Mouse (Mus musculus) brain, embryonic 18.5 days (tissue): ENCODE data around the gene A430078G23Rik.

Experiments
- DNase-seq: peaks from one replicate; pipeline ENCODE4 v3.0.0-alpha.2; 2012; ENCODE audit warnings: low read depth, low spot score

A430078G23Rik gene

DNA sequence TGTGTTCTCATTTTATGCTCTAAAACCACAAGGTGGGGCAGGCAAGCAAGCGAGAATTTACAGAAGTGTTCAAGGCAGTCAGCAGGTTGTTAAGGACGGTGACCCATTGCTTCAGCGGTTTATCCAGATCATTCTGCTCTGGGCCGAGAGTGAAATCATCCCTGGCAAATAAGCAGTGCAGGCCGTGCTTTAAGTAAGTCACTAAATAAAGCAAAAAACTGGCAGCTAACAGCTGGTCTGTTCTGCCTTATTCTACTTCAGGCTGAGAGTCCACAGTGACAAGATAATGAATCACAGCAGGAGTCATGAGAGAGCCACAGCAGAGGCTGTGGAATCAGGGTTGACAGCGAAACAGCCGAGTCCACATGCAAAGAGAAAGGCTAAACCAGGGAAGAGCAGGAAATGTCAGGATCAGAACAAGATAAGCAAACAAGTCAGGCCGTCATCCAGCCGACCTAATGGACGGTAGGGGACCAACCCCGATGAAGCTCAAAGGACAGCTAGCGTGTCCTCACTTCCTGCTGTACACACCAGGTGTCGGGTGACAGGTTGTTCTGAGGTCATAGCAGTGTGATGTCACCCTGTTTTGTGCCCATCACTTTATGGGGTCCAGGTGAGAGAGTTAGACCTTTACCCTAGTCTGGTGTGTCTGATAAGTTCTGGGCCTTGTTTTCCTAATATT, 4.9 kb upstream of the A430078G23Rik start:
- no peak for DNase-seq

DNA sequence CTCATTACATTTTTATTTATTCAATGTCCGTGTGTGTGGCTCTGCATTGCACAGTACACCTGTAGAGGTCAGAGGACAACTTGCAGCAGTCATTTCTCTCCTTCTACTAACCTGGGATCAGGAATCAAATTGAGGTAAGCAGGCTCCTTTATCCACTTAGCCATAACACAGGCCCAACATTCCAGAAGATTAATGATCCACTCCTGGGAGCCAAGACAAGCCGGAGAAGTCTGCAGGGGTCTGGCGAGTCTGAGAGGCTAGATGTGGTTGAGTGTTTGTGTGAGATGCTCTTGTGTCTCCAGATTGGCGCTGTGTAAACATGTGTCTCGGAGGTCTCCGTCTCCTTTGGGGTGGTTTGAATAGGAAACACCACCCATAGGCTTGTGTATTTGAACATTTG, 2.5 kb upstream of the A430078G23Rik start:
- no peak for DNase-seq

DNA sequence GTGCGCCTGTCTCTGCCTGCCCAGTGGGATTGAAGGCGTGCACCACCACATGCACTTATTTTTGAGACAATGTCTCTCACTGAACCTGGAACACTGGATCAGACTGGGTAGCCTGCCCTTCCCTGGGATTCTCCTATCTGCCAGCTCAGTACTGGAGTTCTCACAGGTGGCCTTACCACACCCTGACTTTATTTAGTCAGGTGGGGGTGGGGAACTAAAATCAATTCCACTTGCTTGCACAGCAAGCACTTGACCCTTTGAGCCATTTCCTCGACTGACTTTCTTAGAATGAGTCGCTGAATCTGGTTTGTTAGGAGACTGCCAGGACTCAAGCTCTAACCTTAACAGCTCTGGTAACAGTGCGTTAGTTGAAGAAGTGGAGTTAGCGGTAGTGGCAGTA, 500 bp upstream of the A430078G23Rik start:
- DNase-seq: no peak

DNA sequence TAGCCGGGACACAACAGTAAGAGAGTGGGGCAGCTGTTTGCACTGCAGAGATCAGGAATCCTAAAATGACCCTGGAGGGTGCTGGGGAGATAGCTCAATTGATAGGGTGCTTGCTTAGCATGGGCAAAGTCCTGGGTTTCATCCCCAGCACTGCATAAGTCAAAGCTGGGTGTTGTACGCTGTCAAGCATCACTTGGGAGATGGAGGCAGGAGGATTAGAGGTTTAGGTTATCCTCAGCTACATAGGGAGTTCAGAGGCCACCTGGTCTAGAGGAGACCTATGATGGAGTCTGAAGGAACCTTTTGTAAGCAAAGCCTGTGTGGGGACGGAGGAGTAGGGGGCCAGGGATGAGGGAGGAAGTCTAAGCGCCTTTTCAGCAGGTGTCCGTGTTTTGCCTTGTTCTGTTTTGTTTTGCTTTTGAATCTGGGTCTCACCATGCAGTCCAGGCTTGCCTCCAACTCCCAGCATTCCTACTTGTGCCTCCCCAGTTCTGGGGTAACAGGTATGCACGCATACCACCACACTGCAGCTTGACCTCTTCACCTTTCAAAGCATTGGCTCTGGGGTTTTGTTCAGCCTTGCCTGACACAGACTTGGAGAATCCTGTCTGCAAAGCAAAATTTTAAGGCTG, 712 bp downstream of the A430078G23Rik start:
- no peak for DNase-seq

DNA sequence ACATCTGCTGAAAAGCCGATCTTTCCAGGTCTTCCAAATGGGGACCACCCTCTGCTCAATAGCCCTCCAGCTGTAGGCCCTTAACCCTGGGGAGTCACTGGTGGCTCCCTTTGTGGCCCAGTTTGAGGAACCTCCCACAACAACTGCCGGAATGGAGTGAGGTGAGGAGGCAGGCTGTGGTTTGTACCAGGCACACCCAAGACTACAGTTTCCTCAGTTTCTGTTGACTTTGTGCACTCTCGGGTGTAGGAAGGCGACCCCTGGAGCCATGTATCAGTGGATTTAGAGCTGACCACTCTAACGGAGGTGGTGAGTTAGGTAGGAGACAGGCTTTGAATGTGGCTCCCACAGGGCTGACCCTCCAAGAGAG, 1.2 kb downstream of the A430078G23Rik start:
- DNase-seq: no peak

DNA sequence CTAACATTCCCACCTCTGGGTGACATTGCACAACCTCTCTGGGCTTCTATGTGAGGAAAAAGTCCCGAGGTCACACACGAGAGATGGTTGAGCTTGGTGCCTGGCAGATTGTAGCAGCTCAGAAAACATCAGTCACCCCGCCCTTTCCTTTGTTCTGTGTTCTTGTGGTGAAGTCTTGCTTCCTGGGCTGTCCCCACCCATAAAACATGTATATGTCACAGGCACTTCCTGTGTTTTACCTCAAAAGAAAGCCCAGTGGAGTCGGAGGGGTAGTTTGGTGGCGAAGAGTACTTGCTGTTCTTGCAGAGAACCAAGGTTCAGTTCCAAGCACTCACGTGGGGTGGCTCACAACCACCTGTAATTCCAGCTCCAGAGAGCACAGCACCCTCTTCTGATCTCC, 2.4 kb downstream of the A430078G23Rik start:
- no peak for DNase-seq

DNA sequence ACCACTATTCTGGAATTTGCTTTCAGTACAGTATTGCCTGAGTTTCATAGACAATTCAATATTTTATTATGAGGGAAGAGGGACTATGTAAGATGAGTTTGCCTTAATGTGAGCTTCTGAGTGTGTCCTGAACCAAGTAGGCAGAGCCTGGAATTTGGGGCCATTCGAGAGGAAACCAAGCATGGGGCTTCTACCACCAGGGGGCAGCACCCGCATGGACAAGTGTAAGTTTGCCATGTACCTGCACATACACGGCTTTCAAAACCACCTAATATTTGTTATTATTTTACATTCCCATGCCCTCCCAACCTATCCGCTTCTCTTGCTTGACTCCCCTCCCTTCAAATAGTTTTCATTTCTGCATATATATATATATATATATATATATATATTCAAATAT, 4.8 kb downstream of the A430078G23Rik start:
- no peak for DNase-seq

DNA sequence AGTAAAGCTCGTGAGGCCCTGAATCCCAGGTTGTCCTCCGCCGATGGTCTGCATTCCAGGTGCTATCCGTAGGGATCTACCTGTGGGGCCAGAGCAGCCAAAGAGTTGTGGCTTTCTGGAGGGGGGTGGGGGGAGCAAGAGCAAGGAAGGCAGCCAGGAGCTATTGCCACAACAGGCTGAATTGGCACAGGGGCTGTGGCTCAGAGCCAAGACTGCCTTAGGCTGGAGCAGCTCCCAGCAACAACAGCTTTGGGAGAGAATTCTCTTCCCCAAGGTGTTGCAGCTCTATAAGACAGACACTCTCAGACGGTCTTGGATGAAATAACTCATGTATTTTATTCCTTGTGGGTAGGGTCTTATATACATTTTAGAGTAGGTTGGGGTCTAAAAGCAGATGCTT, 13.9 kb downstream of the A430078G23Rik start:
- no peak for DNase-seq

DNA sequence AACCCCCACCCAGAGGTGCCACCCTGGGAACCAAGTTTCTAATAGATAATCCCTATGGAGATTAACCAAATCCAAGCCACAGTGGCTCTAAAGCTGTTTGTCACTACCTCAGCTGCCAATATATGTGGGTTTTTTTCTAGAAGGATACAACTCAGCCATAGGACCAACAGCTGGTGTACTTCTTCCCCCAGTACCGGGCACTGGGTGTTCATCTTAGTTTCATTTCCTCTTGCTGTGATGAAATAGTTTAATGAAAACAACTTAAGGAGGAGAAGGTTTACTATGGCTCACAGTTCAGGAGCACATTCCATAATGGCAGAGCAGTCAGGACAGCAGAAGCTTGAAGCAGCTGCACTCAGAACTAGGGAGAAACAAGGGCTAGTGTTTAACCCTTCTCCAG, 14.9 kb downstream of the A430078G23Rik start:
- DNase-seq: no peak

DNA sequence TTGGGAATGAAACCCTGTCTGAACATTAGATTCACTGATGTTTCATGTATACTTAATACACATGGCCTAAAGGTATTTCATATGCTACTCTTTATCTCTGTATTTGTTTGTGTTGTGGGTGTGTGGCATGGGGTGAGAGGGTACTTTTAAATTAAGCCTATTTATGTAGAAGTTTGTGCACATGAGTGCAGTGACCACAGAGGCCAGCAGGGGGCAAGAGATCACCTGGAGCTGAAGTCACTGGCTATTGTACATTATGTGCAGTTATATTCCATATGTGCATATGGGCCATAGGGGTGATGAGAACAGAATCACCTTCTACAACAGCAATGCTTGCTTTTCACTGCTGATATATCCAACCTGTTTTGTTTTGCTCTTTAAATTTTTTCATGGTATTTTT, 22.5 kb downstream of the A430078G23Rik start:
- DNase-seq: no peak

DNA sequence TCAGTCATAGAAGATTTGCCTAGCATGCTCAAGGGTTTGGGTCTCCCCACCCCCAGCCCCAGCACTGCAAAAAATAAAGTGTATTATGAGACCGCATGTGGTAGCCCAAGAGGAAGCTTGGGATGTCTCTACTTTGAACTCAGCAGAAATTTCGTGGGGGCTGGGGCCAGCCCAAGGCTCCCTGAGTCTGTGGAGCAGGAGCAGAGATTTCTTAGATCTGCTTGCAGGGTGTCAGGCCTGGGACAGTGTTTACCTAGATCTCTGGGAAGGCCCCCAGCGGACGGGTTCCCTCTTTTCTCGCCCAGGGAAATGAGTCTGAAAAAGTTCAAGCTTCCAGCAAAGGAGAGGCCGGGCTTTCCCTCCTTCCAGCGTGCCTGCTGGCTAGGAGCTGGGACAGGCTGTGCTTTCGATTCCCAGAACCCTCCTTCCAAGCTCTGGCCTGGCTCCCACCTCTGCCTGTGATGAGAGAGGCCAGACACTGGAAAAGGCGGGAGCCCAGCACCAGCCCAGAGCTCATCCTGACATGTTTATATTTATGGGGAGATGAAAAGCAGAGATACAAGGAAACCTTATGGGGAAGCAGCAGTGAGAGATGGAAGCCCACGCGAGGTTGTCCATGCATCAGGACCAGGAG, 23.5 kb downstream of the A430078G23Rik start:
- no peak for DNase-seq

DNA sequence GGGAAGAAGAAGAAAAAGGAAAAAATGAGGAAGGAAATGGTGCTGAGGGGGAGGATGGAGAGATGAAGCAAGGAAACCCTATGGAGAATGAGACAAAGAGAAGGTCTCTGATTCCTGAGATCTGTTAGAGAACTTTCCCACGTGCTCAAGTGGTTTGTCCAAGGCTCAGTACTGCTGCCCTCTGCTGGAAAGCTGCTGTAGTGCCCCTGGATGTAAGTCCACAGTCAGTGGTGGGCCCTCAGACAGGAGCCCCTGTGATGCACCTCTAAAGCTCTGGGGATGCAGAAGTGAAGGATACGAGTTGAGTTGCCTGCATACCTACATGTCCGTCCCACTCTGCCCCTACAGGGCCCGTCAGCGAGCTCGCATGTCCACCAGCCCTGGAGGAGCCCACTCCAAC, 34.1 kb downstream of the A430078G23Rik start:
- DNase-seq: no peak

DNA sequence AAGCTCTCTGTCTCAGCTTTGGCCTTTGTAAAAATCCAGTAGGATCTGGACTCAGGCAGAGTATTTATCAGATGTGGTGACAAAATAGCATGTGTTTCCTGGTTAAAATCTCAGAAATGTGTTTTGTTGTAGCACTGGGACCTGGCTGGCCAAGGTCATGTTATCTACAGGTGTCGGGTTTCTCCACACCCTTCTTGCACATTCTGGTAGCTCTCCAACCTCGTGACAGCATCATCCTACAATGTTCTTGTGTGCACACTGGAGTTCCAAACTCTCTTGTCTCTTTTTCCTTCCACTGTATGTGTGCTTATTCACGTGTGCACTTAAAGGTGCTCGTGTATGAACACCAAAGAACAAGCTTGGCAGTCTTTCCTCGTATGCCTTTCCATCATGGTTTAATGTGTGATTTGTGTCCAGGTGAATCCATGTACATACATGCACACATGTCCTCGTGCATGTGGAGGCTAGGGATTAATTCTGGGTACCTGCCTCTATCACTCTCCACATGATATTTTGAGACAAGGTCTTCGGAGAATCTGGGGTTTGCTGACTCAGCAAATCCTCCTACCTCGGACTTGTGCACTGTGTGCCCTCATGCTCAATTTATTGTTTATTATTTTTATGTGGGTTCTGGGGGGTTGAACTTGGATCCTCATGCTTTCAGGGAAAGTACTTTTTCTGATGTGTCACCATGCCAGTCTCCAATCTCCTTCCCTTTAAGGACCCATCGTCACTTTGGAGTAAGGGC, 35.5 kb downstream of the A430078G23Rik start:
- DNase-seq: no peak

DNA sequence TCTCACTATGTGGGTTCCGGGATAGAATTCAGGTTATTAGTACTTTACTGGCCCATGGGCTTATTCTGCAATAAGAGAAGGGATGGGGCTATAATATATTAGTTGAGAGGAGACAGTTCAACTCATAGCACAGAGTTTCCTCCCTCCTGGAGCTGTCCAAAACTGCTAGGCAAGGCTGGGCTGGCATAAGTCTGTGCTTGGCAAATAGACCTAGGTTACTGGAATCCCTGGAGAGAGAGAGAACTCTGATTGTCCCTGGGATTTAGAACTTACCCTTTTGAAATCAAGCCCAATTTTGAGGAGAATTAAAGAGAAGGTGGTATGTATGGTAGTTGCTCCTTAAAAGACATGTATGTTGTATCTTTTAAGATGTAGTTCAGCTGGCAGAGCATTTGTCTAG, 36.3 kb downstream of the A430078G23Rik start:
- no peak for DNase-seq

DNA sequence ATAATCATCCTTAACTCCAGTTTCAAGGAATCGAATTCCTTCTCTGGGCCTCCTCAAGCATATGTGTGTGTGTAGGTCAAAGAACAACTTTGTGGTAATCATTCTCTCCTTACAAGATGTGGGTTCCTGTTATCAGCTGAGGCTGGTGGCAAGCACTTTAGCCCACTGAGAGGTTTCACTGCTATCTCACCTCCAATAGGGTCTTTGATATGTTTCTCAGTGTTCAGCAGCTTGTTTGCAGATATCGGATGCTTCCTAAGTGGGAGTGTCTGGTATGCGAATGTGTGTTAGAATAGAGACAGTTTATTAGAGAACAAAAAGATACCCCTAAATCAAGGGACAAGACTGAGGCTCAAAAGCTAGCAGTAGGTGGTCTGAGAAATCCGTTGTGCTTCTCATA, 39.1 kb downstream of the A430078G23Rik start:
- DNase-seq: no peak

DNA sequence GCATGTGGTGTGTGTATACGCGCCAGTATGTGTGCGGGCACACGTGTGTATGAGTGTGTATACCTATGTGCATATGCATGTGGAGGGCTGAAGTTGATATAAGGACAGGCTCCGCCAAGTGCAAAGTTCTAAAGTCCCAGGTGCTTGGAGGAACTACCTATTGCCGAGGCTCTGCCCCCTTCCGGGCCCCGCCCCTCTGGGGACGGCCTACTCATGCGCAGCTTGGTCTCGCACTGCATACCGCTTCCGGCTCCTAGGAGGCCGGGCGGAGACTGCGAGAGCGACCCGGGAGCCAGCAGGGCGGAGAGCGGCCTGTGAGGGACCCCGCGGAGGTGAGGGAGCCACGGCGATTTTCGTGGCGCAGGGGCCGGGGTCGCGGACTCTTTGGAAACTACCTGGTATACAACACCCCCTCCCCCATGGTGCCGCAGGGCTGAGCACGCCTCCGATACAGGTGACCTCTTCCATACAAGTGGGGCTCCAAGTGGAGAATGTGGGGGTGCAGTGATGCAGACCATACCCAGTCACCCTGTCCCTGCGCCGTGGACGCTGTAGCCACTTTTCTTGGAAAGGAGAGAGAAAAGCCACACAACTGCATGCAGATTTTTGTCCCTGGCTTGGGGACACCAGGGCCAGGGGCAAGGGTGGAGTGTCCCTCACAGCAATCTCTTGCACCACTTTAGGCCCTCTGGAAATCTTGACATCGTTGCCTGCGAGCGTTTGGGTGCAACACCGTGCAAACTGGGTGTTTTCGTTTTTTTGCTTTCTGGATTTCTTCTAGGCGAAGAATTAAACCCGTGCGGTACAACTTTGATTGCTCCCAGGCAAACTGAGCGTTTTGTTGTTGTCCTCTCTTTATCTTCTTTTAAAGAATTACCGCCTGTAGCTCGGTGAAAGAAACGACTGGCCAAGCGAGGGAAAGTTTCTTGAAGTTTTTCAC, 39.8 kb downstream of the A430078G23Rik start, which contains the start of gene Arhgef18:
TSS of gene Arhgef18 (plus strand) at position 236 of the 940 bp plus-strand sequence.
- DNase-seq: peak; percentile 67

DNA sequence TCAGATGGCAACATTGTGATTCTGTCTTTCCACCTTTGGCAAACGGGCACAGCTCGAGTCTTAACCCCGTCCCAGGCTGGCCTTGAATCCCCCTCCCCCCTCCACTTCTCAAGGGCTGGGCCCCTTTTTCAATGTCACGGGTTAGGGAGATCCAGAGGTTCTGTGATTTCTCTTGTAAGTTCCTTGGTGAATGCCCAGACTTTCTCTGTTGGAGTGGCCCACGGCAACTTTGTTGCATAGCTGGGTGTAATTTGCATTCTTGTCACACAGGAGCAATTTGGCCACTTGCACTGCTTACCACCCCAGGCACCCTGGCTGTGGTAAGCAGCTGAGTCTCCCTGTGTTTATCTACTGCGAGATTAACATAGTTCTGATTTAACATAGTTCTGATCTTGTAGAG, 41.4 kb downstream of the A430078G23Rik start:
- no peak for DNase-seq

DNA sequence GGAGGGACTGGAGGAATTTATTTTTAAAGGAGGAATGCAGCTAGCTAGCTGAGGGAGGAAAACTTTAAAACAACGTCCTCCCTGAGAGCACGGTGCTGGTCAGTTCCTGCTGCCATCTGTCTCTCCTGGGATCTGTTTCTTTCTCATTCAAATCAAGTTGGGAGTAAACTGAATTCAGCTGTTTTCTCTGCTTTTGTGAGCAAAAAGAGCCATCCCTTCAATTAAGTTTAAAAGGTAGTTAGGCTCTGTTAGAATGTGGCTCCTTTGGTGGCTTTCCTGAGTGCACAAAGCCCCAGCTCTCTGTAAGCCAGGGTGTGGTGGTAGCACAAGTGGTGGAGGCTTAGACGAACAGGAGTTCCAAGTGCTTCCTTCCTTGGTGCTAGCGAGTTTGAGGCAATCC, 42.0 kb downstream of the A430078G23Rik start:
- no peak for DNase-seq

DNA sequence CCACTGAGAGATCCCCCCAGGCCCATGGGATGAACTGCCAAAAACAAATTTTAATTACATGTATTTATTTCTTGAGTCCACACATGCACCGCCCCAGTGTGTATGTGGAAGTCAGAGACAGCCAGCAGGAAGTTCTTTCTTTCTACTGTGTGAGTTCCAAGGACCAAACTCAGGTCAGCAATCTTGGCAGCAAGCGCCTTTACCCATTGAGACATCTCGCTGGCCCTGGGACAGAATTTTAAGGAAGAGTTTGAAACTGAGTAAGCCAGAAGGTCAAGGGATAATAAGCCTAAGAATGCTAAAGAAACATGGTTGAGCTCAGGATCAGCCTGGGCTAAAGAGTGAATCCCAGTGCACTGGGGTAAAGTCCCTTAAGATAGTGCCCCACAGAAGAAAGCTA, 44.4 kb downstream of the A430078G23Rik start:
- DNase-seq: no peak

DNA sequence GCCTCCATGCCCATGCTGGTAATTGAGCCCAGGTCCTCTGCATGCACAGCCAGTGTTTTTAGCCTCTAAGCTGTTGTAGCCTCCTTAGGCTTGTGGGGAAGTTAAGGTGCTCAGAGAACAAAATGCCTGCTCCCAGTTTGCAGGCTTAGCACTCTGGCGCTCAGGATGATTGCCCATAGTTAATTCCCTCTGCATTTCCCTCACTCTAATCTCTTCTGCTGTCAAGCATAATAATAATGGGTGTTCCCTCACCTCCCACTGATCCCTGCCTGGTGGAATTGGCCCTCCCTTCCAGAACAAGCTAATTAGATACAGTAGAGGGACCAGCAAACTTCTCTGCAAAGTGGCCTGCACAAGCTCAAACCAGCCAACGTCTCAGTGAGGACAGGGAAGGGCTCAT, 47.3 kb downstream of the A430078G23Rik start:
- DNase-seq: no peak

DNA sequence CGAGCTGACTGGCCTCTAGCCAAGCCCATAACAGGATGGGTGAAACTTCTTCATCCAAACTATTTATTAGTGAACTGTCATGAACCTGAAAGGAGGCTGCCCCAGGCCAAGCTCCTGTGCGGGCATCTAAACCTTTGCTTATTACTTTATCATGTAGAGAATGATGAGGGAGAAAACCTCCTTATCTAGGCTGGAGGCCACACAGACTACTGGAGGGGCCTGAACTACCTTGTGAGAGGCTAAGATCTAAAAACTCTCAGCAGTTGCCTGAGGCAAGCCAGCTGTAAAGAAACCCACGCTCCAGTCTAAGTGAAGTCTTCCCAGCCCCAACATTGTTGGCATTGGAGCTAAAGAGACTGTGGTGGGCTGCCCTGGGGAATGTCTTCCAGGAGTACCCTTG, 54.2 kb downstream of the A430078G23Rik start:
- DNase-seq: no peak
